Mouse (Mus musculus): ENCODE data around the gene 9130204L05Rik. TPM values are rescaled to one million over a fixed set of nuclear protein-coding genes. Genes with fewer than 3 reads are reported as not detected.

9130204L05Rik gene
- polyA plus RNA-seq (2012; rRNA removed; ENCODE audit: low replicate concordance), result not detected in 2 replicates

GRCm38 (mm10) chr3:91090703-91091102, at the start of gene 9130204L05Rik:
TSS of gene 9130204L05Rik (minus strand) at chr3:91090803.

